Mouse (Mus musculus) liver, adult 2 months (tissue): ENCODE data around the gene Lin9.

Source experiments
- CTCF ChIP-seq: fragments of 200-500 bp; IDR thresholded peaks from 2 replicates; pipeline ENCODE4 v1.5.1; 2011; ENCODE audit warnings: low read depth, low read length, control low read depth
- POLR2A ChIP-seq: fragments of 200-500 bp; IDR thresholded peaks from 2 replicates; pipeline ENCODE4 v1.6.1; 2011; ENCODE audit warnings: low read length, control low read depth; ENCODE audit not compliant: insufficient read depth; ENCODE audit errors: extremely low read depth

DNA sequence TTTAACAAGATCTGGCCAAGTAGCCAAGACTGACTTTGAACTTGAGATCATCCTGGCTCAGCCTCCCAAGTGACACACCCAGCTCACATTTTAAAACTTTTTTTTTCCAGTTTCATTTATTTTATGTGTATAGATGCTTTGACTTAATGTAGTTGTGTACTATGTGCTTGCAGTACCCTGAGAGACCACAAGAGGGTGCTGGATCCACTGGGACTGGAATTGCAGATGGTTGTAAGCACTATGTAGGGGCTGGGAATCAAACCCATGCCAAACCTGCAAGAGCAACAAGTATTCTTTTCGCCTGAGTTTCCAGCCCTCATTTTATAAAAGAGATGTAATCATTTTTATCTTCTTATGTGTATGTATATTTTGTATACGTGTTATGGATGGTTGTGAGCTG is 17.0 kb upstream of the Lin9 start:
- TF ChIP-seq CTCF, result peak; percentile 29; the same call in 1 of the 2 replicates
- TF ChIP-seq POLR2A, result no peak
